In the genomic region with DNA sequence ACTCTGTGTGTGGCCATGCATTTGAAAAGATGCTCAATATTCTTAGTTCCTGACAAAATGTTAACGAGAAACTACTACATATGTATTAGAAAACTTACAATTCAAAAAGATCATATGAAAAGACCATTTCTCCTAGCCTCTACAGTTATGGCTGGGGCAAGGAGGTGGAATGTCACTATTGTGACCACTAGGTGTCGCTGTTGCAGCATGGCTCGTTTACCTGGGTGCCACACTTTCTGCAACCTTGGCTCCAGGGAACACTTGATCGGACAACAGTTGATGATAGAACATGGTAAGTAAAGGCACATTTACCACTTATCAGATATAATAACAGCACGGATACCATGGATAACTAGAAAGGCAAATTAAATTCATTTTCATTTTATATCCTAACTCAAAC, we compare ENCODE assay signal across 8 mouse cellular contexts. TPM values are rescaled to one million over a fixed set of nuclear protein-coding genes. Genes with fewer than 3 reads are reported as not detected.
DNase-seq lines count a peak whose midpoint lies in the region; ATAC-seq and TF ChIP-seq lines count a peak whose summit lies in the region.

No protein-coding gene starts in this region.

- H3K27ac ChIP-seq in forebrain, embryonic 10.5 days = no peak overlapping the region
- no peak overlapping the region for H3K27ac ChIP-seq in liver, postnatal 0 days (ENCODE audit: low read depth)
- no peak overlapping the region for H3K27ac ChIP-seq in neural tube, embryonic 15.5 days (replicated peaks)

- TF ChIP-seq CTCF in liver, postnatal 0 days (IDR thresholded peaks at IDR 0.05; ENCODE audit: low read depth) = peak; percentile 100

- H3K36me3 ChIP-seq in forebrain, embryonic 10.5 days (replicated peaks) = no peaks in the 10 kb centered on the region
- no peaks in the 10 kb centered on the region for H3K36me3 ChIP-seq in liver, postnatal 0 days (replicated peaks; ENCODE audit: insufficient read depth, low read length)
- no peaks in the 10 kb centered on the region for H3K36me3 ChIP-seq in neural tube, embryonic 15.5 days

- no peaks in the 10 kb centered on the region for H3K9me3 ChIP-seq in forebrain, embryonic 10.5 days
- no peaks in the 10 kb centered on the region for H3K9me3 ChIP-seq in liver, postnatal 0 days (ENCODE audit: low read length)
- H3K9me3 ChIP-seq in neural tube, embryonic 15.5 days (replicated peaks) = no peaks in the 10 kb centered on the region

- no peaks in the 10 kb centered on the region for H3K4me1 ChIP-seq in forebrain, embryonic 10.5 days
- H3K4me1 ChIP-seq in liver, postnatal 0 days (ENCODE audit: insufficient read depth) = no peaks in the 10 kb centered on the region
- no peaks in the 10 kb centered on the region for H3K4me1 ChIP-seq in neural tube, embryonic 15.5 days

- intact Hi-C loops in heart, postnatal 10 days (cut with DNase I) = loop anchor here (1.0 kb wide), 3 partner anchors 73 to 357 kb away; no protein-coding TSS in a partner anchor

- peak; percentile 70; the same call in 1 of the 2 replicates for ATAC-seq in liver, postnatal 0 days
- peak; percentile 82 for ATAC-seq in neural tube, embryonic 15.5 days (ENCODE audit: low FRiP score)

- no peaks in the 10 kb centered on the region for H3K27me3 ChIP-seq in forebrain, embryonic 10.5 days (ENCODE audit: poor library complexity, severe bottlenecking)
- no peaks in the 10 kb centered on the region for H3K27me3 ChIP-seq in liver, postnatal 0 days (ENCODE audit: insufficient read depth, low read length)
- H3K27me3 ChIP-seq in neural tube, embryonic 15.5 days (replicated peaks) = no peaks in the 10 kb centered on the region

- WGBS in forebrain, embryonic 10.5 days = 16% methylated on average over 5 of the region's 5 CpGs
- 10% methylated on average over 5 of the region's 5 CpGs for WGBS in liver, postnatal 0 days (ENCODE audit: insufficient replicate concordance)
- 6% methylated on average over 5 of the region's 5 CpGs for WGBS in neural tube, embryonic 15.5 days

- H3K4me3 ChIP-seq in forebrain, embryonic 10.5 days = no peak overlapping the region
- H3K4me3 ChIP-seq in liver, postnatal 0 days (ENCODE audit: low read depth, low read length) = no peak overlapping the region
- H3K4me3 ChIP-seq in neural tube, embryonic 15.5 days (replicated peaks) = no peak overlapping the region

- no peak overlapping the region for H3K4me2 ChIP-seq in liver, postnatal 0 days (ENCODE audit: low read depth, low read length)
- no peak overlapping the region for H3K4me2 ChIP-seq in neural tube, embryonic 15.5 days

- no peak overlapping the region for H3K9ac ChIP-seq in liver, postnatal 0 days (replicated peaks)
- no peak overlapping the region for H3K9ac ChIP-seq in neural tube, embryonic 15.5 days (replicated peaks)

- DNase-seq in ES-CJ7 (ENCODE audit: low read depth, low spot score) = peak; percentile 72
- DNase-seq in brain, adult 2 months (ENCODE audit: low read depth, low spot score) = peak; percentile 84
- peak; percentile 73 for DNase-seq in forebrain, embryonic 10.5 days (ENCODE audit: extremely low spot score, low spot score)
- DNase-seq in heart, postnatal 10 days = peak; percentile 77 to 88
- DNase-seq in kidney, postnatal 36 days = peak; percentile 75 to 88
- peak; percentile 82 for DNase-seq in liver, postnatal 0 days
- peak; percentile 45 for DNase-seq in testis, postnatal 14 days (ENCODE audit: low spot score)

- TF ChIP-seq EP300 in liver, postnatal 0 days (IDR thresholded peaks at IDR 0.05; ENCODE audit: low read depth) = no peak

RNA-seq across cellular contexts. Expression of a gene that starts 51.3 kb away (rescaled TPM):
- 0.11 TPM in 1 of 2 replicates, not detected in the other for polyA plus RNA-seq in forebrain, embryonic 10.5 days (2016; fragmentation: Nextera tagmentation; extraction: Ambion mirVana)
- total RNA-seq in heart, postnatal 10 days (2021) = under 1 TPM; 0.17 to 0.25 TPM
- polyA plus RNA-seq in liver, postnatal 0 days (2015; fragmentation: Nextera tagmentation; extraction: Ambion mirVana) = 0.70 and 0.82 TPM in 2 replicates
- 0.19 and 0.34 TPM in 2 replicates for polyA plus RNA-seq in neural tube, embryonic 15.5 days (2015; fragmentation: Nextera tagmentation; extraction: Ambion mirVana)
